Mouse (Mus musculus): Measurements from ENCODE around the gene Asb11. TPM values are rescaled to one million over a fixed set of nuclear protein-coding genes. Genes with fewer than 3 reads are reported as not detected.

Asb11 gene
- polyA plus RNA-seq, 1 experiment from 2014 or later, result not detected

GRCm38 (mm10) chrX:164424821-164425220 is 12.0 kb upstream of the Asb11 start:
- no peak for DNase-seq (ENCODE audit: low spot score)
- Histone ChIP-seq H3K27ac (no peak overlapping the region), H3K9me3 (no peaks in the 10 kb centered on the region), H3K4me3 (no peak overlapping the region), H3K36me3 (peaks cover 37% of the 10 kb centered on the region), H3K27me3 (ENCODE audit: insufficient read depth, poor library complexity, severe bottlenecking) (peaks cover 36% of the 10 kb centered on the region), H3K4me1 (replicated peaks) (peaks cover 8% of the 10 kb centered on the region; the same call in 1 of the 2 replicates)
- WGBS, result 89% methylated on average over 1 of the region's 1 CpGs

GRCm38 (mm10) chrX:164427295-164427694 is 9.5 kb upstream of the Asb11 start:
- H3K27me3 ChIP-seq (ENCODE audit: insufficient read depth, poor library complexity, severe bottlenecking), result peaks cover 25% of the 10 kb centered on the region; the same call in 1 of the 2 replicates
- H3K4me1 ChIP-seq (replicated peaks), result no peaks in the 10 kb centered on the region
- no peak for DNase-seq (ENCODE audit: low spot score)
- H3K36me3 ChIP-seq, result peaks cover 56% of the 10 kb centered on the region
- H3K27ac ChIP-seq, result no peak overlapping the region
- WGBS, result 94% methylated on average over 4 of the region's 4 CpGs
- no peak overlapping the region for H3K4me3 ChIP-seq
- no peaks in the 10 kb centered on the region for H3K9me3 ChIP-seq

GRCm38 (mm10) chrX:164428224-164428623 is 8.6 kb upstream of the Asb11 start:
- no peak for DNase-seq (ENCODE audit: low spot score)
- Histone ChIP-seq H3K4me1 (replicated peaks) (no peaks in the 10 kb centered on the region), H3K4me3 (no peak overlapping the region), H3K27ac (no peak overlapping the region), H3K27me3 (ENCODE audit: insufficient read depth, poor library complexity, severe bottlenecking) (peaks cover 19% of the 10 kb centered on the region; the same call in 1 of the 2 replicates), H3K9me3 (no peaks in the 10 kb centered on the region), H3K36me3 (peaks cover 54% of the 10 kb centered on the region)
- WGBS, result 84% methylated on average over 2 of the region's 2 CpGs

- no peaks in the 10 kb centered on the region for H3K4me1 ChIP-seq (replicated peaks)
- H3K27me3 ChIP-seq (ENCODE audit: insufficient read depth, poor library complexity, severe bottlenecking), result peaks cover 17% of the 10 kb centered on the region
- peaks cover 51% of the 10 kb centered on the region for H3K36me3 ChIP-seq
- WGBS, result 90% methylated on average over 6 of the region's 6 CpGs
- H3K27ac ChIP-seq, result no peak overlapping the region
- H3K4me3 ChIP-seq, result no peak overlapping the region
- H3K9me3 ChIP-seq, result no peaks in the 10 kb centered on the region
- no peak for DNase-seq (ENCODE audit: low spot score)
Measured at GRCm38 (mm10) chrX:164430621-164431020, 6.2 kb upstream of the Asb11 start.

GRCm38 (mm10) chrX:164431133-164431532 is 5.7 kb upstream of the Asb11 start:
- Histone ChIP-seq H3K27me3 (ENCODE audit: insufficient read depth, poor library complexity, severe bottlenecking) (peaks cover 20% of the 10 kb centered on the region), H3K4me3 (no peak overlapping the region), H3K4me1 (replicated peaks) (no peaks in the 10 kb centered on the region), H3K27ac (no peak overlapping the region), H3K36me3 (peaks cover 47% of the 10 kb centered on the region), H3K9me3 (no peaks in the 10 kb centered on the region)
- no peak for DNase-seq (ENCODE audit: low spot score)
- 86% methylated on average over 2 of the region's 2 CpGs for WGBS

- Histone ChIP-seq H3K27ac (no peak overlapping the region), H3K36me3 (peaks cover 47% of the 10 kb centered on the region), H3K27me3 (ENCODE audit: insufficient read depth, poor library complexity, severe bottlenecking) (peaks cover 18% of the 10 kb centered on the region), H3K9me3 (no peaks in the 10 kb centered on the region), H3K4me1 (replicated peaks) (no peaks in the 10 kb centered on the region), H3K4me3 (no peak overlapping the region)
- DNase-seq (ENCODE audit: low spot score), result no peak
- 90% methylated on average over 6 of the region's 6 CpGs for WGBS
Measured at GRCm38 (mm10) chrX:164431541-164431940, 5.3 kb upstream of the Asb11 start.

GRCm38 (mm10) chrX:164432682-164433081 is 4.1 kb upstream of the Asb11 start:
- H3K27me3 ChIP-seq (ENCODE audit: insufficient read depth, poor library complexity, severe bottlenecking), result peaks cover 15% of the 10 kb centered on the region; the same call in 1 of the 2 replicates
- WGBS, result 98% methylated on average over 9 of the region's 9 CpGs

GRCm38 (mm10) chrX:164439462-164439861 is 2.7 kb downstream of the Asb11 start:
- H3K4me1 ChIP-seq (replicated peaks), result no peaks in the 10 kb centered on the region
- H3K9me3 ChIP-seq, result no peaks in the 10 kb centered on the region
- H3K4me3 ChIP-seq, result no peak overlapping the region
- H3K36me3 ChIP-seq, result no peaks in the 10 kb centered on the region
- DNase-seq (ENCODE audit: low spot score), result no peak
- no peak overlapping the region for H3K27ac ChIP-seq
- peaks cover 36% of the 10 kb centered on the region for H3K27me3 ChIP-seq (ENCODE audit: insufficient read depth, poor library complexity, severe bottlenecking)
- WGBS, result 85% methylated on average over 7 of the region's 7 CpGs

More at GRCm38 (mm10) chrX:164432682-164433081, 4.1 kb upstream of the Asb11 start:
- Histone ChIP-seq H3K4me3 (no peak overlapping the region), H3K9me3 (no peaks in the 10 kb centered on the region), H3K36me3 (peaks cover 47% of the 10 kb centered on the region), H3K4me1 (replicated peaks) (no peaks in the 10 kb centered on the region), H3K27ac (no peak overlapping the region)
- no peak for DNase-seq (ENCODE audit: low spot score)

- DNase-seq (ENCODE audit: low spot score), result no peak
- H3K4me1 ChIP-seq (replicated peaks), result no peaks in the 10 kb centered on the region
- no peak overlapping the region for H3K27ac ChIP-seq
- H3K9me3 ChIP-seq, result no peaks in the 10 kb centered on the region
- H3K36me3 ChIP-seq, result no peaks in the 10 kb centered on the region
- peaks cover 35% of the 10 kb centered on the region for H3K27me3 ChIP-seq (ENCODE audit: insufficient read depth, poor library complexity, severe bottlenecking)
- H3K4me3 ChIP-seq, result no peak overlapping the region
- 85% methylated on average over 2 of the region's 2 CpGs for WGBS
Measured at GRCm38 (mm10) chrX:164440140-164440539, 3.3 kb downstream of the Asb11 start.

- WGBS, result 85% methylated on average over 3 of the region's 3 CpGs
- Histone ChIP-seq H3K27me3 (ENCODE audit: insufficient read depth, poor library complexity, severe bottlenecking) (peaks cover 31% of the 10 kb centered on the region), H3K27ac (no peak overlapping the region), H3K36me3 (no peaks in the 10 kb centered on the region), H3K4me1 (replicated peaks) (no peaks in the 10 kb centered on the region), H3K9me3 (no peaks in the 10 kb centered on the region), H3K4me3 (no peak overlapping the region)
- no peak for DNase-seq (ENCODE audit: low spot score)
Measured at GRCm38 (mm10) chrX:164440703-164441102, 3.9 kb downstream of the Asb11 start.

GRCm38 (mm10) chrX:164441306-164441705 is 4.5 kb downstream of the Asb11 start:
- peaks cover 28% of the 10 kb centered on the region for H3K27me3 ChIP-seq (ENCODE audit: insufficient read depth, poor library complexity, severe bottlenecking)

GRCm38 (mm10) chrX:164445601-164446000 is 8.8 kb downstream of the Asb11 start:
- DNase-seq (ENCODE audit: low spot score), result no peak
- Histone ChIP-seq H3K27ac (no peak overlapping the region), H3K4me1 (replicated peaks) (no peaks in the 10 kb centered on the region), H3K27me3 (ENCODE audit: insufficient read depth, poor library complexity, severe bottlenecking) (peaks cover 18% of the 10 kb centered on the region; the same call in 1 of the 2 replicates), H3K36me3 (no peaks in the 10 kb centered on the region), H3K9me3 (no peaks in the 10 kb centered on the region), H3K4me3 (no peak overlapping the region)
- WGBS, result 90% methylated on average over 12 of the region's 12 CpGs

More at GRCm38 (mm10) chrX:164441306-164441705, 4.5 kb downstream of the Asb11 start:
- no peak overlapping the region for H3K27ac ChIP-seq
- H3K36me3 ChIP-seq, result no peaks in the 10 kb centered on the region
- 82% methylated on average over 3 of the region's 3 CpGs for WGBS
- no peaks in the 10 kb centered on the region for H3K9me3 ChIP-seq
- no peaks in the 10 kb centered on the region for H3K4me1 ChIP-seq (replicated peaks)
- DNase-seq (ENCODE audit: low spot score), result no peak
- H3K4me3 ChIP-seq, result no peak overlapping the region

GRCm38 (mm10) chrX:164446106-164446551 is 9.3 kb downstream of the Asb11 start:
- H3K9me3 ChIP-seq, result no peaks in the 10 kb centered on the region
- no peak overlapping the region for H3K4me3 ChIP-seq
- H3K27ac ChIP-seq, result no peak overlapping the region
- DNase-seq (ENCODE audit: low spot score), result no peak
- 84% methylated on average over 10 of the region's 10 CpGs for WGBS
- H3K36me3 ChIP-seq, result no peaks in the 10 kb centered on the region
- H3K27me3 ChIP-seq (ENCODE audit: insufficient read depth, poor library complexity, severe bottlenecking), result peaks cover 17% of the 10 kb centered on the region; the same call in 1 of the 2 replicates
- no peaks in the 10 kb centered on the region for H3K4me1 ChIP-seq (replicated peaks)
